Mouse (Mus musculus) mouse trophoblast stem cell (cell line): ENCODE data around the gene Senp5.

Experiments
- in situ Hi-C, 2 experiments: fragments of 300-500 bp; cut with MseI, MboI; formaldehyde crosslinking; loops; 2 replicates in 1 of 2; 3 replicates in 1 of 2; pipeline ENCODE4 v1.15.1; 2025

Senp5 gene

DNA sequence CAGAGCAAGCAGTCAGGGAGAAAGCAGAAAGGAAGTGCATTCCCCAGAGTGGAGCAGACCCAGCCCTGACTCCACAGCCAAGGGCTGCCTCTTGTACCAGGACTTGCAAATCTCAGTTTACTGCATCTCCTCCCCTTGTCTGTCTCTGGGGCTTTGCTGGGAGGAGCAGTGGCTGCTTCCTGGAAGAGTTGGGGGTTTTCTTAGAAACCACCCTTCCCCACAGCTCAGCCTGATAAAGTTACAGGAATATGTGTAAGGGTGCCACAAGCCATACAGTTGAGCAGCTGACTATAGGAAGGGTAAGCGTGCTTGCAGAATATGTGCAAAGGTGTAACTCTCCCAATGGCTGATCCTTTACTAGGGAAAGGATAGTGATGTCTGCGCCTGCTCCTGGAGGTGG, 62.5 kb downstream of the Senp5 start:
- in situ Hi-C loops, result no loop called here

DNA sequence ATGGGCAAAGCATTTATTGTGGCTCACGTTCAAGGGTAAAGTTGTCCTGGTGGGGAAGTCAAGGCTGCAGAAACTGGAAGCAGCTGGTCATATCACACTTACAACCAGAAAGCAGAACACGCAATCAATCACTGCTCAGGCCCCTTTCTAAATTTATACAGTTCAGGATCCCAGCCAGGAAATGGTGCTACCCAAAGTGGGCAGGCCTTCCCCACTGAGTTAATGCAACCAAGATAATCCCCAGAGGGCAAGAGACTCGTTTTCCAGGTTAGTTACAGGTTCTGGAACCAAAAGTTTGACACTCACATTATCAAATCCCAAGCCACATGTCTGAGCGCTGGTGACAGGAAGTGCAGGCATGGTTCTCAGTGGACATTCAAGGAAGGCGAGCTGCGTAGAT, 64.2 kb downstream of the Senp5 start:
- in situ Hi-C loops, result no loop called here

DNA sequence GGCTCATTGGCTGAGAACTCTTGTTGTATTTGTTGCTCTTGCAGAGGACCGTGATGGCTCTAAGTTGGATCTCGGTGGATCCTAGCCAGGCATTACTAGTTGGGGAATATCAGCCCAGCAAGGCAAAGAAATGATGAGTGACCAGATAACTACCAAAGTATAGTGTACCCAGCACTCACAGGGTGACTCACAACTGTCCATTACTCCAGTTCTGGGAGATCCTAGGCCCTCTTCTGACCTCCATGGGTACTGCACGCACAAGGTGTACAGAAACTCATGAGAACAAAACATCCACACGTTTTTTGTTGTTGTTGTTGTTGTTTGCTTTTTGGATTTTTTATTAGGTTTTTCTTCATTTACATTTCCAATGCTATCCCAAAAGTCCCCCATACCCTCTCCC, 66.5 kb downstream of the Senp5 start:
- in situ Hi-C loops, result no loop called here

DNA sequence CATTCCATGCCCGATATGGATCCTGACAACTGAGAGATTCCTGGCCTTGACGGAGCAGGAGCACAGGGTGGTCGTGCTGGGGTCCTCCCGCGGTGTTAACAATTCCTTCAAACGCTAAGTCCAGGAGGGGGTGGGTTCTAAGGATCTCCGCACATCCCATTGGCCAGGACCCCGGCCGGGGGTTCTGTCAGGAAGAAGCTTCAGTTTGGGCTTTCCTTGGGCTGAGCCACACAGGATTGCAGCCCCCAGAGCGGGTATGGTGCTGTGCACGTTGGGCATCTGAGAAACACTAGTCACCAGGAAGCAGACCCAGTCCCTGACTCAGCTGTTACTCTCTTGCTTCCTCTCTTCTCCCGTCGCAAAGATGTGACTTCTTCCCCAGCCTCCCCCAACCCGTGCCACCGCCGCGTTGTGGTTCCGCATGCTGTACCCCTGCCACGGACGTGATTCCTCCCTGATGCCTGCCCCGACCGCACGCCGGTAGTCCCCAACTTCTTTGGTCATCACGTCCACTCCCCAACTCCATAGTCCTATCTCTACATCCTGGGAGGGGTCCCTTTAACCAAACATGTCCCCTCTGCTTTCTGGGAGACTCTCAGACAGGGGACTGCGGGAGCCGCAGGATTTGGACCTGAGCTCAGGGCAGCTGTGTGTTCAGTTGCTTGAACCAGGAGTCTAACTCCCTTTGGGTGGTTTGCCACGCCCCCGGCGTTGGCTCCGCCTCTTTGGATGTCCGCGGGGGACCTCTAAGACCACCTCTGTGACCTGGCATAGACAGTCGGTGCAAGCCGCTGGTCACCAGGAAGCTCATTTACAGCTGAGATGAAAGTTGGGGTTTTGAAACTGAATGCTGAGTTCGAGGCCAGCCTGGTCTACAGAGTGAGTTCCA, 67.8 kb downstream of the Senp5 start:
- in situ Hi-C loops, result no loop called here

DNA sequence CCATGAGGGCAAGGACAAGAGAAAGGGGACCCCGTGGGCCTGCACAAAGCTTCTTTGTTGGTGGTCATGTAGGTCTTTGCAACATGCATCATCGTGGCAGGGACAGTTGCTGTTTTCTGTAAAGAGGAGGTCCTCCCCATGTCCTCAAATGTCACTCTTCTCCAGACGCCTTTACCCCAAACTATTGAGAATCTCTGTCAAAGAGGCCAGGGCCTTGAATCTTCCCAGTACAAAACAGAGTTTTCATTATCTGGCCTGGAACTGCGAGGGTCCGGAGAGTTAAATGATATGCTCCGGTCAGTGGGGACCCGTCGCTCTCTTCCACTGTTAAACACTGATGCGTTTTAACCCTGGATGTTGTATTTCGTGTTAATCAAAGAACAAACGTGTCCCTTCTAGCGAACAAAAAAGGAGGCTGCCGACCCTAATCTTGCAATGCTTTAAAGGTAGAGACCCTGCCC, 68.5 kb downstream of the Senp5 start:
- in situ Hi-C loops, result no loop called here

DNA sequence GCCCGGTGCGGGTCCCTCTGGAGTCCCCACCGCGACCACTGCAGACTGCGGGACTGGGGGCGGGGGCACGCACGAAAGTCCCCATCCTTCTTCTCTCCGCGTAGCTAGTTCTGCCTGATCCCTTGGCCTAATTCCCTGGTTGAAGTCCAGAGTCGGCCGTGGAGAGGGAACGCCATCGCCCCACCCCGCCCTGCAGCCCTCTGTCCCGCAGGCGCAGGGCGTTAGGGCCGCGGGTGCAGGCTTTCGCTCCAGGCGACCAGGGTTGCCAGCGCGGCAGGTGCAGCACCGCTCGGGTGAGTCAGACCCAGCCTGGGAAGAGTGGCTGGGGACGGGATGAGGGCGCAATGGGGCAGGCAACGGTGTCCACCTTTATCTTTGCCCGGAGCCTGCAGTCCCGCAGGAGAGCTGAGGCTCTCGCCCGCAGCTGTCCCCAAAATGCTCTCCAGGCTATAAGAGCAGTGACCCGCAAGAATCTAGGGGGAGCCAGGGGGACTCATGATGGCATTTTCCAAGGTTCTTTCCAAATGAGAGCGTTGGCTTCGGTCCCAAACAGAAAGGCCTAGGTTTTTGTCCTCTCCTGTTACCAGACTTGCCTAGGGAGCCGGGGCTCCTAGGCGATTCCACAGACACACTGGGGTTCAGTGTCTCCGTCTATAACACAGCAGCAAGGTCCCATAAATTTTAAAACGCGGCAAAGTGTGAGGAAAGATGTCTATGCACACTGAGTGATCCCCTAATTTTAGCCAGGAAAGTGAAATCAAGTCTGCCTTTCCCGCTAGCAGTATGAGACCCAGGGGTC, 69.1 kb downstream of the Senp5 start, which contains the start of gene Pigz:
Gene Pigz, plus strand, starts transcription at position 101 of the 799 bp plus-strand sequence.
- in situ Hi-C loops, result no loop called here

DNA sequence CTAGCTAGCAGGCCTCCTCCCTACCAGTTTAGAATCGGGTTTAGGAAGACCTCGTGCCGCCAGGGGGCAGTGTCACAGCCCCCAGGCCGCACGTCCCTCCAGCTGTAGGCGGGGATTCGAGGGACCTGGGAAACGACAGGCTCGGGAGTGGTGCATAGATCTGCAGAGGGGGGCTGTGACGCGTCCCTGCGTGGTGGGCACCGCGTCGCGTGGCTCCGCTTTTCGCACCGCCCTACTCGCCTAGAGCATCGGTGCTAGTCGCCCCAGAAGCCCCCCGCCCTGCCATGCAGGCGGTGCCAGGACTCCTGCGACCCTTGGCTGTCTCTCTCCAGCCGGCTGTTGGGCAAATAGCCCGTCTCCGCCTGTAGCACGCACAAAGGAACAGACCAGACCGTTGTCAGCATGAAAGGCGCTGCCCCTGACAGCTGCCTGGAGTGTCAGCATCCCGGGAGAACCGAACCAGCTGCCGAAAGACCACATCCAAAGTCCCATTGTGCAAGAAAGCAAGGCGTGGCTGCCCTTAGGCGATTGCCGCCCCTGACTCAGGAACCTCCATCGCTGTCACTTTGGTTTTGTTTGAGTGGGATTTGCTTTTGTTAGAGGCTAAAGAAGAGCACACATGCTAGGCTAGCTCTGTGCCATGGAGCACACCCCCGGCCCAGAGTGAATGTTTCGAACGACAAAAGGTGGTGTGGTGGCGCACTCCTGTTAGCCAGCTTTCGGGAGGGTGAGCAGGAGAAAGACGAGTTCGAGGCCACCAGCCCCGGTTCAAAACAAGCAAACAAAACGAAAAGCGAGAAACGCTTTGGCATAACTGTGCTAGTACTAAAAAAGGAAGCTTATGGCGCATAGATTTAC, 70.0 kb downstream of the Senp5 start:
- in situ Hi-C loops, result no loop called here

DNA sequence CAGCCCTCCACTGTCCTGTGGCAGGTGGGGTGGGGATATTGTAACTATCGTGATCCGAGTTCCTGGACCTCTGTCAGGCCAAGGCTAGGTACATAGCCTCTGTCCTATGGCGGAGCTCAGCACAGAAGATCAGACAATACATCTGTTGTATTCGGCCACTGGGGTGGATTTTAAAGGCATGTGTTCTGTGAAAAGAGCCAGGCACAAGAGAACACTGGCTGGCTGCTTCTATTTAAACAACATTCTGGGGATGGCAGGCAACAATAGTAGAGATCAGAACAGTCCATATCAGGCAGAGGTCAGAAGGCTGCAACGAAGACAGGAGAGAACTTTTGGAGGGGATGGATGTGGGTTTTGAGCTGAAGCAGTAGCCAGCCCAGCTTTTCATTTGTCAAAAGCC, 70.8 kb downstream of the Senp5 start:
- in situ Hi-C loops, result no loop called here

DNA sequence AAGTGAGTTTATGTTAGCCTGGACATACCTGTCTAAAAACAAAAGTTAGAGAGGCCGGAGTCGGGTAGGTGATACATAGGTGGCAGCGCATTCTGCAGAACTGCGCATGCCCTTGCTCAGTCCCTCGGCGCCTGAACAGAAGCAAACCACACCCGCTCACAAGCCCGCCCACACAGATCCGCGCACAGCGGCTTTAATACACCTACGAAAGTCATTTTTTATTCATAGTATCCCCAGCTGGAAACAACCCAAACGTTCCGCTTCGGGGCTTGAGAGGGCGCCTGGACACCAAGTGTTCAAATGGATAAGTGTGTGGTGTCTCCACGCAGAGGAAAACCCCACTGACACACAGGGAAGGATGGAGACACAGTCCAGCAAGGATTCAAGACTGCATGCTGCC, 71.8 kb downstream of the Senp5 start:
- in situ Hi-C loops, result no loop called here

DNA sequence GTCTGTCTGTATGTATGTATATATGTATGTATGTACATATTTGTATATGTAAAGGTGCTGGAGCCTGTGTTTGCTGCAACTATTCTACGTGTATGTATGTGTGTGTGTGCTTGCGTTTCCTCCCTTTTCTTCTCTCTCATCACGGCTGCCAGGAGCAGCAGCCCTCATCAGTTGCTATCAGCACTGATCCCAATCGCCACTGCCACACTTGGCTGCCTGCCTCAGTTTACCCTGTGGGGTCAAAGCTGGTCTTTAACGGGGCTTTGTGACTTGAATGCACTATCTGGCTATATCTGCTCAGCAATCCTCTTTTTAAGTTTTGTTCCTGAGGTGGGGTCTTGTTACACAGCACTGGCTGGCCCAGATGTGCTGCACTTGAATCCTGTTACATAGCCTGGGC, 75.7 kb downstream of the Senp5 start:
- in situ Hi-C loops, result no loop called here

DNA sequence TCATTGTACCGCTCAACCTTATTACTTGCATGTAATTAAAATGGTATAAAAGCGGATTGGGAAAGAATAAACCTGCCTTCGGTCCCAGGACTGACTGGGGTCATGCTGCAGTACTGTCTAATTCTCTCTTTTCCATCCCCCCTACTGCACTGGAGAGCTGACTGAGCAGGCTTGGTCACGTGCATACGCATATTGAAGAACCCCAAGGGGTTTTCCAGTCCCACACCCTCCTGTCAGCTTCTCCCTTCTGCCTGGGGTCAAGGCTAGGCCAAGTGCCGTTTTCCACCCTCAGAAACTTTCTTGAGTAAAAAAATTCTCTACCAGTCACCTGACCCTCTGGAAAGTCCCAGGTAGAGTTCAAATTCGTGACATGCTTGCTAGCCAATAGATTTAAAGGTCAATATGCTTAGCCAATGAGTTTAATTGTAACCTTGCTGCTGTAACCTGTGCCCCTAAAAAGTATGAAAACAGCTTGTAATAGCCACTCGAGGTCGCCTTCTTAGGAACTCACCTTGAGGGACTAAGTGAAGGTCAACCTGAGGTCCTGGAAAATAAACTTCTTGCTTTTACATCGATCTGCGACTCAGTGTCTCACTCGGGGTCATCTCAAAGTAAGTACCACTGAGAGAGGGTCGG, 76.4 kb downstream of the Senp5 start:
- in situ Hi-C loops, result no loop called here

DNA sequence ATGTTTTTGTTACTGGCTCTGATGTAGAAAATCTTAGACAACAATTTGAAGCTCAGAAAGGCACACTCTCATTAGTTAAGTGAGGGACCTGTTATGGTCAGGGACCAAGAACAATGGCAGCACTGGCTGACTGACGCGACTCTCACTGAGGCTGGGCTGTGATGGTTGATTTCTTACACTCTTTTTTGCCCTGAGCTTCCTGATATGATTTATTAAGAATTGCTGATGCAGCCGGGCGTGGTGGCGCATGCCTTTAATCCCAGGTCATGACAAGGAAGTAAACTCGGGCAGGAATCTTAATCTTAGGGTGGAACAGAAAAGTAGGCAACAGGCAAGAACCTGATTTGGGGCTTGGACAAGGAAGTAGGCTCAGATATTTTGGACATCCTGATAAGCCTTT, 77.0 kb downstream of the Senp5 start:
- in situ Hi-C loops, result no loop called here

DNA sequence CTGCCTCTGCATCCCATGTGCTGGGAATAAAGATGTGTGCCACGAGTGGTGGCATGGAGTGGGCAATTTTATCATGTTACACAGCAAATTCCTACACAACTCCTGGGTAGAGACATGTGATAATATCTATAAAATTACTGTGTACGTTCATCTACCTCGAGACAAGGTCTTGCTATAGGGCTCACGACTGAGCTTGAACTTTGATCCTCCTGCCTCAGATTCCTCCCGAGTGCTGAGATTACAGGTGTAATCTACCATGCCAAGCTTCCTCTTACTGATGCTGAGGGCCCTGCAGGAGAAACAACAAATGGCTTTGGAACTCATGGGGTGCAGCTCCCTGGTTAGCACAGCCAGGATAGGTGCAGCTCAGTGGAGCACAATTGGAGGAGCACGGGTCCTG, 78.7 kb downstream of the Senp5 start:
- in situ Hi-C loops, result no loop called here

DNA sequence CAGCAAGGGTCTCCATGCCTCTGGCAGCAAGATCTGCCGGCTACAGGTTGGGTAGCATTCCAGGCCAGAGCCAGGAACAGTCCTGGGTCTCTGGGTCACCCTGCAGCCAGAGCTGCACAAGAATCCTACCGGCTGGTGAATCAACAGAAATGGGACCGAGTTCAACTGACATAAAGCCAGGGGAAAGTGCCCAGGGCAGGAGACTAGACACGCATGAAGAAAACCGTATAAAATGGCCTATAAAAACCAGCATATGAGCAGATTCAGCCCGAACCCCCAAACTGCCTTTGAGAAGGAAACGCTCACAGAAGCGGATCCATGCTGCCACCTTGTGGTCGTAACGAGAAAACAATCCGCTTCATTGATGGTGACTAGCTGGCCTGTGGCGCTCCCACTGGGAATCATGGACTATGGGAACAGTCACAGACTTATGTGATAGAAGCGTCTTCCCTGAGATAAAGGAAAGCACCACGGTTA, 84.8 kb downstream of the Senp5 start:
- in situ Hi-C loops, result loop anchor here (5.0 kb wide), 1 partner anchor 41 kb away; the partner anchor contains the start of gene Meltf (in 2 of the 2)

DNA sequence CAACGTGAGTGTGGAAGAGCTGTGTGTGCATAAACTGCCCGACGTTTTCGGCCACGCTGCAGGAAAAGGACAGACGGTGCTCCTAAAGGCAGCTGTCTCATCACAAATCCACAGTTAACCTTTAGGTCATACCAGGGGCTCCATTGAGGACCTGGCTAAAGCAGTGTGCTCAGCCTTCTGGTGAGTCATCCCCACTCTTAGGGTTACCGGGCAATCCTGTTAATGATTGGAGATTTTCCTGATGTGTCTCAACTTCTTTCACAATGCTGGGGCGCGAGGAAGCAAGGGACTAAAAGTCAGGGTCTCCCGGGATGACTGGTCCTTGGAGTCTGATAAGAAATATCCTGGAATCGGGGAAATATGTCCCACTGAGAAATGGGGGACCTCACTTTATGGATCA, 85.3 kb downstream of the Senp5 start:
- in situ Hi-C loops, result loop anchor here (5.0 kb wide), 1 partner anchor 40 kb away; the partner anchor contains the start of gene Meltf (in 2 of the 2)

DNA sequence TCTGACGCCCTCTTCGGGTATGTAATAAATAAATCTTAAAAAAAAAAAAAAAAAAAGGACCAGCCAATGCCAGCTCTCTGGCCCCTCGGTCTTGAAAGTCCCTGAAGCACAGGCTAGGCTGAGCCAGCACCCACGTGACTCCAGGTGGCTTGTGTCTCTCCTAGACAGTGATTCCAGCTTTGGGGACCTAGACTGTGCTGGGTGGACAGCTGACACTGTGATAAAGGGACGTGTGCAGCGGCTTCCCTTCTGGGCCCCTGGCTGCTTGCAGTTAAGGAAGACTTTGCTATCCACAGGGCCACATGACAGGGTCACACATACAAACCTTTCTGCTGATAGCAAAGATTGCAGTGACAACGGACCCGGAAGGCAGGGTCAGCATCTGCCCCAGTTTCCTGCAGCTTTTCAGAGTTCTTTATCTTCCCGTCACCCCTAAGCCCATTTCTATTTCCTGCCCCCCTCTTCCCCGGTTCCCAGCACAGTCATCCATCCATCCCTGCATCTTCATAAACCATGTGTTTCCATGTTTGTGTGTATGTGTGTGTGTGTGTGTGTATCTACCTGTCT, 92.7 kb downstream of the Senp5 start:
- in situ Hi-C loops, result no loop called here
